Mouse (Mus musculus) layer of hippocampus, postnatal 10 days (tissue): Measurements from ENCODE around the gene Hao1. TPM values are rescaled to one million over a fixed set of nuclear protein-coding genes. Genes with fewer than 3 reads are reported as not detected.

Experiments
- DNase-seq, 2 experiments: peaks; one replicate each; pipeline ENCODE4 v3.0.0; 2021; ENCODE audit warnings: low spot score in 2 of 2
- long read RNA-seq: library from polyadenylated mRNA; stranded (forward); transcript quantifications from one replicate; pipeline ENCODE4 v2.0.0, GENCODE M21; 2023
- total RNA-seq, 2 experiments: library from RNA; stranded (reverse); gene quantifications; 2 replicates each; pipeline ENCODE4 v1.2.3; 2021

The Hao1 gene
- total RNA-seq: not detected
- long read RNA-seq: 0 reads

- no peak for DNase-seq
Measured at GRCm38 (mm10) chr2:134554221-134554727, at the start of gene Hao1. Gene Hao1 (minus strand): TSS chr2:134554368.

- DNase-seq: no peak
Measured at GRCm38 (mm10) chr2:134591081-134591694, 37.0 kb upstream of the Hao1 start.

- DNase-seq: no peak
Measured at GRCm38 (mm10) chr2:134585243-134585642, 31.1 kb upstream of the Hao1 start.

- no peak for DNase-seq
Measured at GRCm38 (mm10) chr2:134559422-134559821, 5.3 kb upstream of the Hao1 start.

- no peak for DNase-seq
Measured at GRCm38 (mm10) chr2:134552358-134552757, 1.8 kb downstream of the Hao1 start.

GRCm38 (mm10) chr2:134549770-134550169, 4.4 kb downstream of the Hao1 start:
- peak; percentile 73 to 74 for DNase-seq

GRCm38 (mm10) chr2:134545116-134545515, 9.1 kb downstream of the Hao1 start:
- DNase-seq: no peak

- no peak for DNase-seq
Measured at GRCm38 (mm10) chr2:134544321-134545065, 9.7 kb downstream of the Hao1 start.

- peak in 1 of 2 experiments; percentile 14 for DNase-seq
Measured at GRCm38 (mm10) chr2:134543501-134543900, 10.7 kb downstream of the Hao1 start.

GRCm38 (mm10) chr2:134541019-134541418, 13.1 kb downstream of the Hao1 start:
- DNase-seq: no peak

- DNase-seq: no peak
Measured at GRCm38 (mm10) chr2:134538451-134538850, 15.7 kb downstream of the Hao1 start.

GRCm38 (mm10) chr2:134528122-134528810, 25.9 kb downstream of the Hao1 start:
- DNase-seq: peak in 1 of 2 experiments; percentile 12

GRCm38 (mm10) chr2:134527419-134528114, 26.6 kb downstream of the Hao1 start:
- DNase-seq: no peak

GRCm38 (mm10) chr2:134518042-134518441, 36.1 kb downstream of the Hao1 start:
- DNase-seq: no peak

- no peak for DNase-seq
Measured at GRCm38 (mm10) chr2:134499777-134500176, 54.4 kb downstream of the Hao1 start.

- no peak for DNase-seq
Measured at GRCm38 (mm10) chr2:134498450-134498849, 55.7 kb downstream of the Hao1 start.

GRCm38 (mm10) chr2:134488671-134489070, 65.5 kb downstream of the Hao1 start:
- DNase-seq: no peak

GRCm38 (mm10) chr2:134486055-134486834, 67.9 kb downstream of the Hao1 start:
- DNase-seq: no peak

- no peak for DNase-seq
Measured at GRCm38 (mm10) chr2:134482683-134483082, 71.5 kb downstream of the Hao1 start.

GRCm38 (mm10) chr2:134481759-134482158, 72.4 kb downstream of the Hao1 start:
- peak; percentile 84 to 85 for DNase-seq
